Mouse (Mus musculus) forebrain, postnatal 0 days (tissue): ENCODE data around the gene Hist3h2ba. TPM values are rescaled to one million over a fixed set of nuclear protein-coding genes. Genes with fewer than 3 reads are reported as not detected.

Source experiments
- ATAC-seq: fragments of 200-750 bp; cut with Nextera tagmentation; 2 replicates; pipeline ENCODE4 v1.8.0; 2017; ENCODE audit warnings: mild to moderate bottlenecking, moderate library complexity
- DNase-seq: peaks from one replicate; pipeline ENCODE4 v3.0.0-alpha.2; 2015
- H3K27ac ChIP-seq: fragments of 300-500 bp; sonication (generic); 2 replicates; pipeline ENCODE4 v1.5.1; 2014; ENCODE audit warnings: low read depth, mild to moderate bottlenecking, antibody characterized with exemption, low read length, moderate library complexity, mixed read lengths
- H3K27me3 ChIP-seq: fragments of 300-500 bp; sonication (generic); 2 replicates; pipeline ENCODE4 v1.6.1; 2014; ENCODE audit warnings: mild to moderate bottlenecking, low read length, mixed read lengths; ENCODE audit not compliant: insufficient read depth
- H3K36me3 ChIP-seq: fragments of 300-500 bp; sonication (generic); 2 replicates; pipeline ENCODE4 v1.6.1; 2014; ENCODE audit warnings: mild to moderate bottlenecking, moderate library complexity; ENCODE audit not compliant: insufficient read depth
- H3K4me1 ChIP-seq: fragments of 300-500 bp; sonication (generic); 2 replicates; pipeline ENCODE4 v1.6.1; 2014; ENCODE audit warnings: antibody characterized with exemption; ENCODE audit not compliant: insufficient read depth
- H3K4me2 ChIP-seq: fragments of 300-500 bp; sonication (generic); 2 replicates; pipeline ENCODE4 v1.6.1; 2014; ENCODE audit warnings: low read depth, mild to moderate bottlenecking, moderate library complexity
- H3K4me3 ChIP-seq: fragments of 300-500 bp; sonication (generic); 2 replicates; pipeline ENCODE4 v1.5.1; 2014; ENCODE audit warnings: low read depth, low read length, mixed read lengths
- H3K9ac ChIP-seq: fragments of 300-500 bp; sonication (generic); 2 replicates; pipeline ENCODE4 v1.6.1; 2014; ENCODE audit warnings: mild to moderate bottlenecking
- H3K9me3 ChIP-seq: fragments of 300-500 bp; sonication (generic); 2 replicates; pipeline ENCODE4 v1.6.1; 2016; ENCODE audit warnings: low read length
- CTCF ChIP-seq: sonication (generic); IDR thresholded peaks from 2 replicates; pipeline ENCODE4 v1.5.1; 2016; ENCODE audit warnings: antibody characterized with exemption, control low read depth, low read depth
- WGBS: fragments of 180-500 bp; shearing (Covaris S2); extraction: QIAGEN DNeasy Blood & Tissue Kit; methylation state at CpG from one replicate; pipeline ENCODE4 v1.1.7; 2014; 5-methylcytosine and 5-hydroxymethylcytosine counted together
- polyA plus RNA-seq: library from polyadenylated mRNA; unstranded; fragments of >200 nt; fragmentation: Nextera tagmentation; extraction: Ambion mirVana; gene quantifications from 2 replicates; pipeline ENCODE4 v1.2.1, GENCODE M21; 2015
- total RNA-seq: library from RNA; depleted of rRNA; stranded (reverse); fragments of >200 nt; gene quantifications from 2 replicates; pipeline ENCODE4 v1.2.3, GENCODE M21; 2014

The Hist3h2ba gene
- total and polyA plus RNA-seq, 2 experiments from 2014 or later: 111 to 446 TPM

DNA sequence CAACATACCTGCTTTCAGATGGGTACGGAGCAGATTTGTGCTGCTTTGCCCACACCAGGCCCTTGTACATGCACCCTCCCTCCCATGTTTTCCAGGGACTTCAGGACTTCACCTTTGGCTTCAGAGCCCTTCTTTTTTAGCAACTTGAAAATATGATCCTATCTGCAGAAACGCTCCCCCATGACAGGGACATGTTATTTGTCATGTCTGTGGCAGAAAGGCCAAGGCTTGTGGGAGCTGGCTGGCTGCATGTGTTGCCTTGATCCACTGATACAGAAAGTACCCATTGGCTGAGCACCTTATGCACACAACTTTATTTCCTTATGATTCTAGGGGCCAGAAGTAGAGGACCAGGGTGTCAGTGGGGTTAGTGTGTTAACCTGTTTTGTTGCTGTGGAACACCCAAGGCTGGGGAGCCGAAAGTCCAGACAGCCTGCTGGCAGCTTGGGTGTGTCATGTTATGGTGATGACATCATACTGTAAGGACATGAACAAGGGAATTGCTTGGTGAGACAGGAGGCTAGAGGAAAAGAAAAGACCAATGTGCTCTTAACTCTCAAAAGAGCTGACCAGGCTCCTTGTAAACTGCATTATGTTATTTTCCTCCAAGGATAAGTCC, 36.7 kb downstream of the Hist3h2ba start:
- no peaks in the 10 kb centered on the region for H3K27me3 ChIP-seq
- no peak overlapping the region for H3K4me3 ChIP-seq
- no peak overlapping the region for H3K4me2 ChIP-seq
- no peaks in the 10 kb centered on the region for H3K9me3 ChIP-seq
- no peak overlapping the region for H3K9ac ChIP-seq
- WGBS: 91% methylated on average over 3 of the region's 3 CpGs
- H3K27ac ChIP-seq: no peak overlapping the region
- ATAC-seq (no peak), DNase-seq (no peak)
- TF ChIP-seq CTCF: no peak
- H3K36me3 ChIP-seq: peaks cover 75% of the 10 kb centered on the region
- 0 out of 2 replicates have a peak, but pooled peaks cover 3% of the 10 kb centered on the region for H3K4me1 ChIP-seq

DNA sequence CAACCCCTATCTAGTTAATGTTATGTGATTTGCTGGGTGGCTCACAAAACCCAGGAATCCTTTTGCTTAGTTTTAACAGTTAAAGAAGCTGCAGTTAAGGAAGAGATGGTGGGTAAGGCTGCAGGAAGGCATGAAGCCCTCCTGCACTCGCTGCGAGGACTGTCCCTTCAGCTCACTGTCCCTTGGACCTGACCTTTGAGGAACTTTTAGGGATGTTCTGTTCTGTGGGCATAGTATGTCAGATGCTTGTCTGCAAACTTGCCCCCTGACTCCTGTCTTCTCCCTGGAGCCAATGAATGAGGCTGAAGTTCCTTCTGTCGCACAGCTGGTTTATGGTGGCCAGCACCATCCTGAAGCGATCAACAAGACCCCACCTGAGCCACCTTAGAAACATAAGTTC, 40.4 kb downstream of the Hist3h2ba start:
- H3K36me3 ChIP-seq: peaks cover 66% of the 10 kb centered on the region
- no peaks in the 10 kb centered on the region for H3K27me3 ChIP-seq
- no peak overlapping the region for H3K27ac ChIP-seq
- ATAC-seq (no peak), DNase-seq (no peak)
- TF ChIP-seq CTCF: no peak
- H3K4me2 ChIP-seq: no peak overlapping the region
- H3K9ac ChIP-seq: no peak overlapping the region
- WGBS: 98% methylated on average over 4 of the region's 4 CpGs
- H3K9me3 ChIP-seq: no peaks in the 10 kb centered on the region
- H3K4me1 ChIP-seq: no peaks in the 10 kb centered on the region
- no peak overlapping the region for H3K4me3 ChIP-seq

DNA sequence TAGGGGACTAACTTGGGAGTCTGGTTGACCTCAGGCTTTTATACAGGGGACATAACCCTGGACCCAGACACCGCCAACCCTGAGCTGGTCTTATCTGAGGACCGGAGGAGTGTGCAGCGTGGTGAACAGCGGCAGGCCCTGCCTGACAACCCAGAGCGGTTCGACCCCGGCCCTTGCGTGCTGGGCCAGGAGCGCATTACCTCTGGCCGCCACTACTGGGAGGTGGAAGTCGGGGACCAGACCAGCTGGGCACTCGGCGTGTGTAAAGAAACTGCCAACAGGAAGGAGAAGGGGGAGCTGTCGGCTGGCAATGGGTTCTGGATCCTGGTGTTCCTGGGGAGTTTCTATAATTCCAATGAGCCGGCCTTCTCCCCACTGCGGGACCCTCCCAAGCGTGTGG, 41.4 kb downstream of the Hist3h2ba start:
- Histone ChIP-seq H3K4me3 (no peak overlapping the region), H3K27ac (no peak overlapping the region), H3K4me1 (no peaks in the 10 kb centered on the region), H3K4me2 (no peak overlapping the region), H3K9me3 (no peaks in the 10 kb centered on the region), H3K27me3 (no peaks in the 10 kb centered on the region), H3K9ac (no peak overlapping the region), H3K36me3 (peaks cover 57% of the 10 kb centered on the region)
- DNase-seq: no peak
- ATAC-seq: no peak
- TF ChIP-seq CTCF: no peak
- 89% methylated on average over 17 of the region's 17 CpGs for WGBS

DNA sequence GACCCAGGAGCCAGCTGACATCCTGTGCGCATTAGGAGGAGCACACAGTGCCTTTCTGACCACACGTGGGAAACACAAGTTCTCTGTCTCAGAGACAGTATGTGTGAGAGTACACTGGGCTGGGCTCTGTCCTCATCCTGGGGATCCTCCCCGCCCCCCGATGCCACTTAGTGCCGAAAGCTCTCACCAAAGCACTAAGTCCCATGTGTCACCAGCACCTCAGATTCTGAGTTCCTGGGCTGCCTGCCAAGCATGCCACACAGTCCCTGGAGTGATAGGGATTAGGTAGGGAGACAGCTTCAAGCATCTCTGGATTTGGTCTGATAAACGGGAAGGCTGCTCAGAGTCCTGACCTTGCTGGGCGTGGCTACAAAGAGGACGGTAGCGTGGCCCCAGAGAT, 42.1 kb downstream of the Hist3h2ba start:
- Histone ChIP-seq H3K9me3 (no peaks in the 10 kb centered on the region), H3K4me3 (no peak overlapping the region), H3K27ac (no peak overlapping the region), H3K36me3 (peaks cover 51% of the 10 kb centered on the region), H3K9ac (no peak overlapping the region), H3K4me2 (no peak overlapping the region), H3K27me3 (no peaks in the 10 kb centered on the region), H3K4me1 (no peaks in the 10 kb centered on the region)
- 85% methylated on average over 9 of the region's 9 CpGs for WGBS
- ATAC-seq: no peak
- TF ChIP-seq CTCF: no peak
- no peak for DNase-seq

DNA sequence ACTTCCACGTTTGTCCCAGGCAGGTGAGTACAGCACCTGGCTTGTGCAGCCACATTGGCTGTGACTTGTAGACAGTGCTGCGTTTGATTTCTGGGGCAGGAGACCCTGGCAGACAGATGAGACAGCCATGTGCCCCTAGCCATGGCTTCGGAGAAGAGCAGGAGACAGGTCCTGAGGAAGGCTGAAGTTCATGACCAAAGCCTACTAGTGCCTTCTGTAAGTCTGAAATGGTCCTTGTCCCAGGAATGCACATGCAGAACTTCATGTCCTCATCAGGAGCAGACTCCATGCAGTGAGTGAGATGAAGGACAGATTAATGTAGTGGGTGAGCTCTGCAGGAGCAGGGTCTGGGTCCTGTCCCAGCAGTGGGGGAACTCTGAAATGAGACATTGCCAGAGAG, 43.2 kb downstream of the Hist3h2ba start:
- WGBS: 80% methylated on average over 3 of the region's 3 CpGs
- Histone ChIP-seq H3K9me3 (no peaks in the 10 kb centered on the region), H3K36me3 (peaks cover 40% of the 10 kb centered on the region), H3K4me2 (no peak overlapping the region), H3K9ac (no peak overlapping the region), H3K27me3 (no peaks in the 10 kb centered on the region), H3K4me3 (no peak overlapping the region), H3K4me1 (no peaks in the 10 kb centered on the region), H3K27ac (no peak overlapping the region)
- DNase-seq (no peak), ATAC-seq (no peak)
- TF ChIP-seq CTCF: no peak

DNA sequence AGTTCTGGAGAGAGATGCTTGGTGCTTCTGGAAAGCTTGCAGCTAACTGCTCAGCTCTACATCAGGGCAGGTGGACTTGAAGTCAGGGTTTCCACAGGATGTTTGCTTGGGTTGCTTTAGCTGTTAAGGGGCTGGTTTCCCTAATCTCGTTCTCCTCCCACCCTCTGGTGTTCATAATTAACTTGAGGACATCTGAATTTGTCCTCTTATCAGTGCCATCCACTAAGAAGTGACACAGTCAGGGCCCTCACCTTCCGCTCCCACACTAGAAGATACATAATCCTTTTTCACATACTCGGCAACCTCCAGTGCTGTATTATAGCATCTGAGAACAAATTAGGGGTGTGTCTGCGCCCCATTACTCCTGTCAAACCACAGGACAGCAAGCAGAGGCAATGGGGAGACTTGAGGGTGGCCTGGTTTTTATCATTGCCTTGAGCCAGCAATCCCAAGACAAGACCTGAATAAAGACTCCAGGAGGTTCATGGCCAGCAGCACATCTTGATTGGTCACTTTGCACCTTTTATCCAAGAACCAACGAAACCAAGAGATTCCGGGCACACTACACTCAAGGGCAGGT, 44.5 kb downstream of the Hist3h2ba start:
- no peak overlapping the region for H3K9ac ChIP-seq

DNA sequence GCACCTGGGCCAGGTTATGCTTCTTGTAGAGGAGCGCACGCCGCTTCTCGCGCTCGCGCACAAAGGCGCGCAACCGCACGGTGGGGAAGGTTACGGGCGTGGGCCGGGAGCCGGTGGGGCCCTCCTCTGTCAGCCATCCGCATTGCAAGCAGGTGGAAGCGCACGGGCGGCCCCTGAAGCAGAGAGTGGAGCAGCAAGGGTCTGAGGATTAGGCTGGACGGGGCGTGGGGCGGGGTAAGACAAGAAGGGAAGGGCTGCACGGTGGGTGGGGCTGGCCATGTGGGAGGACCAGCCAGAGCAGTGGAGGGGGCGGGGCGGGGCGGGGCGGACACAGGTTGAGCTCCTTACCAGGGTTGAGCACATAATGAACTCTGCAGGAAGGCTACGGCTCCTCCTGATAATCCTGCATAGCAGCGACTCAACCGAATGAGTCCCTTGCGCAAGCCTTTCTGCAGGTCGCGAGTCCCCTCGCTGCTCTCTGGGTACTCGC, 45.7 kb downstream of the Hist3h2ba start:
- Histone ChIP-seq H3K27me3 (no peaks in the 10 kb centered on the region), H3K4me3 (peak overlapping the region; percentile 44), H3K9ac (peak overlapping the region; percentile 53), H3K27ac (no peak overlapping the region), H3K4me2 (peak overlapping the region; percentile 70), H3K36me3 (peaks cover 15% of the 10 kb centered on the region), H3K9me3 (no peaks in the 10 kb centered on the region), H3K4me1 (no peaks in the 10 kb centered on the region)
- DNase-seq (peak; percentile 63), ATAC-seq (peak; percentile 80)
- WGBS: 1% methylated on average over 33 of the region's 35 CpGs
- peak; percentile 46; the same call in 1 of the 2 replicates for TF ChIP-seq CTCF

More for the DNA sequence above, 44.5 kb downstream of the Hist3h2ba start:
- 82% methylated on average over 6 of the region's 6 CpGs for WGBS
- no peaks in the 10 kb centered on the region for H3K4me1 ChIP-seq
- peaks cover 27% of the 10 kb centered on the region for H3K36me3 ChIP-seq
- no peak for ATAC-seq
- TF ChIP-seq CTCF: no peak
- no peak overlapping the region for H3K4me3 ChIP-seq
- no peak overlapping the region for H3K4me2 ChIP-seq
- no peaks in the 10 kb centered on the region for H3K27me3 ChIP-seq
- no peaks in the 10 kb centered on the region for H3K9me3 ChIP-seq
- H3K27ac ChIP-seq: no peak overlapping the region
- DNase-seq: no peak
